ENCODE assay signal across 19 mouse cellular contexts in the genomic region with DNA sequence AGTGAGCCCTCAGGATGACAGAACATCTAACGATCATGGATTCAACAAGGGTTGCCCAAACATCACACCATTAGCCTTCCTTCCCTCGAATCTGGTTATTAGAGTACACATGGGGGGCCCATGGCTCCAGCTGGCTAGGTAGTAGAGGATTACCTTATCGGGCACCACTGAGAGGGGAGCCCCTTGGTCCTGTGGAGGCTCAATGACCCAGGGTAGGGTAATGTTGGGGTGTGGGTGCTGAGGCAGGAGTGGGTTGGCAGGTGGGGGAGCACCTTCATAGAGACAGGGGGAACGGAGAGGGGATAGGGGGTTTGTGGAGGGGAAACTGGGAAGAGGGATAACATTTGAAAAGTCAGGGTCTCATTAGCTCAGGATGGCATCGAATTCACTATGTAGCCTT. TPM values are rescaled to one million over a fixed set of nuclear protein-coding genes. Genes with fewer than 3 reads are reported as not detected.
DNase-seq lines count a peak whose midpoint lies in the region; ATAC-seq and TF ChIP-seq lines count a peak whose summit lies in the region.
"Had no signal": no experiment of that assay in that cellular context is flagged by ENCODE, and none has a peak within 500 bp of the region (broad histone marks: within the 10 kb centered on the region; RNA-seq: fewer than 3 reads in every experiment).

No protein-coding gene starts in this region.

- no peak overlapping the region for H3K4me2 ChIP-seq in limb, embryonic 15.5 days
- no peak overlapping the region for H3K4me2 ChIP-seq in lung, postnatal 0 days (replicated peaks; ENCODE audit: low read depth, low read length)
- H3K4me2 ChIP-seq: embryonic facial prominence, embryonic 12.5 days; forebrain, embryonic 12.5 days; heart, embryonic 12.5 days; hindbrain, embryonic 14.5 days had no signal

- no peak for DNase-seq in heart, adult 2 months
- DNase-seq in heart, adult 9 months (ENCODE audit: low spot score in 2 of 2), result no peak
- no peak for DNase-seq in limb, embryonic 10.5 days (ENCODE audit: low spot score)
- no peak for DNase-seq in lung, postnatal 0 days (ENCODE audit: low spot score)
- DNase-seq in lung, postnatal 36 days, result no peak
- no peak for DNase-seq in embryo, embryonic 10 days (ENCODE audit: low spot score)
- DNase-seq: adrenal gland, adult 2 months; adrenal gland, postnatal 25 days; cerebellum, adult 2 months; cerebellum, postnatal 10 days; embryo, embryonic 11 days; gastrocnemius, postnatal 14 days had no signal

- intact Hi-C loops in heart, adult 2 months (cut with DNase I), result loop anchor here (1.0 to 2.0 kb wide), 2 partner anchors 46 to 84 kb away; no protein-coding TSS in a partner anchor

- TF ChIP-seq EP300 in heart, adult 2 months (IDR thresholded peaks at IDR 0.05; ENCODE audit: insufficient read depth, low read depth, low read length), result no peak
- TF ChIP-seq EP300 in lung, postnatal 0 days (IDR thresholded peaks at IDR 0.05), result no peak

- no peak for TF ChIP-seq POLR2A in heart, adult 2 months (IDR thresholded peaks at IDR 0.05; ENCODE audit: insufficient read depth, low read depth, low read length)

- peaks cover 25% of the 10 kb centered on the region for H3K4me1 ChIP-seq in heart, adult 2 months (ENCODE audit: control insufficient read depth, insufficient read depth, low read length)
- peaks cover 6% of the 10 kb centered on the region; the same call in 1 of the 2 replicates for H3K4me1 ChIP-seq in limb, embryonic 15.5 days
- H3K4me1 ChIP-seq in limb, embryonic 10.5 days, result peaks cover 3% of the 10 kb centered on the region; the same call in 1 of the 2 replicates
- H3K4me1 ChIP-seq in lung, postnatal 0 days (ENCODE audit: insufficient read depth, low read depth, low read length), result peaks cover 20% of the 10 kb centered on the region; the same call in 1 of the 2 replicates
- H3K4me1 ChIP-seq: embryonic facial prominence, embryonic 12.5 days had no signal

- 87% methylated on average over 5 of the region's 5 CpGs for WGBS in heart, adult 2 months
- WGBS in limb, embryonic 15.5 days, result 80% methylated on average over 5 of the region's 5 CpGs
- 90% methylated on average over 5 of the region's 5 CpGs for WGBS in limb, embryonic 10.5 days
- 85% methylated on average over 5 of the region's 5 CpGs for WGBS in lung, postnatal 0 days

- H3K79me2 ChIP-seq in heart, adult 2 months (replicated peaks; ENCODE audit: control insufficient read depth, insufficient read depth, low read length), result no peaks in the 10 kb centered on the region

- TF ChIP-seq CTCF in heart, adult 2 months (IDR thresholded peaks at IDR 0.05), result no peak
- no peak for TF ChIP-seq CTCF in lung, postnatal 0 days (IDR thresholded peaks at IDR 0.05)

- no peak for ATAC-seq in limb, embryonic 15.5 days (ENCODE audit: insufficient number of reproducible peaks, low FRiP score, low TSS enrichment, low read depth)
- ATAC-seq in lung, postnatal 0 days, result no peak
- ATAC-seq: forebrain, embryonic 16.5 days had no signal

- no peak overlapping the region for H3K4me3 ChIP-seq in heart, adult 2 months
- no peak overlapping the region for H3K4me3 ChIP-seq in limb, embryonic 15.5 days
- H3K4me3 ChIP-seq in limb, embryonic 10.5 days, result no peak overlapping the region
- H3K4me3 ChIP-seq in lung, postnatal 0 days (ENCODE audit: low read depth, low read length), result no peak overlapping the region
- H3K4me3 ChIP-seq: embryonic facial prominence, embryonic 12.5 days; forebrain, embryonic 12.5 days; heart, embryonic 12.5 days; hindbrain, embryonic 10.5 days had no signal

- peaks cover 3% of the 10 kb centered on the region; the same call in 1 of the 2 replicates for H3K36me3 ChIP-seq in heart, adult 2 months (ENCODE audit: control insufficient read depth, insufficient read depth, low read length)
- no peaks in the 10 kb centered on the region for H3K36me3 ChIP-seq in limb, embryonic 15.5 days
- H3K36me3 ChIP-seq in limb, embryonic 10.5 days, result no peaks in the 10 kb centered on the region
- no peaks in the 10 kb centered on the region for H3K36me3 ChIP-seq in lung, postnatal 0 days (ENCODE audit: insufficient read depth, low read length)
- H3K36me3 ChIP-seq: embryonic facial prominence, embryonic 12.5 days; forebrain, embryonic 12.5 days; heart, embryonic 12.5 days; hindbrain, embryonic 10.5 days had no signal

- no peaks in the 10 kb centered on the region for H3K9me3 ChIP-seq in limb, embryonic 15.5 days
- H3K9me3 ChIP-seq in limb, embryonic 10.5 days (replicated peaks), result no peaks in the 10 kb centered on the region
- H3K9me3 ChIP-seq in lung, postnatal 0 days (ENCODE audit: low read length), result no peaks in the 10 kb centered on the region
- H3K9me3 ChIP-seq: embryonic facial prominence, embryonic 12.5 days; forebrain, embryonic 12.5 days; heart, embryonic 12.5 days; hindbrain, embryonic 10.5 days had no signal

- H3K27me3 ChIP-seq in heart, adult 2 months (ENCODE audit: control insufficient read depth, insufficient read depth, low read length), result no peaks in the 10 kb centered on the region
- no peaks in the 10 kb centered on the region for H3K27me3 ChIP-seq in limb, embryonic 15.5 days
- no peaks in the 10 kb centered on the region for H3K27me3 ChIP-seq in limb, embryonic 10.5 days (ENCODE audit: low read depth, poor library complexity, severe bottlenecking)
- no peaks in the 10 kb centered on the region for H3K27me3 ChIP-seq in lung, postnatal 0 days (replicated peaks; ENCODE audit: insufficient read depth, low read length)
- H3K27me3 ChIP-seq: embryonic facial prominence, embryonic 12.5 days; forebrain, embryonic 12.5 days had no signal

- no peak overlapping the region for H3K9ac ChIP-seq in heart, adult 2 months (ENCODE audit: low read depth, low read length)
- no peak overlapping the region for H3K9ac ChIP-seq in limb, embryonic 15.5 days
- no peak overlapping the region for H3K9ac ChIP-seq in lung, postnatal 0 days (replicated peaks; ENCODE audit: low read depth)
- H3K9ac ChIP-seq: embryonic facial prominence, embryonic 12.5 days; forebrain, embryonic 12.5 days; heart, embryonic 12.5 days; hindbrain, embryonic 14.5 days had no signal

- H3K27ac ChIP-seq in heart, adult 2 months, result peak overlapping the region; percentile 85
- peak overlapping the region; percentile 72; the same call in 1 of the 2 replicates for H3K27ac ChIP-seq in limb, embryonic 15.5 days
- no peak overlapping the region for H3K27ac ChIP-seq in limb, embryonic 10.5 days
- H3K27ac ChIP-seq in lung, postnatal 0 days (ENCODE audit: low read length), result peak overlapping the region; percentile 75; the same call in 1 of the 2 replicates
- H3K27ac ChIP-seq: embryonic facial prominence, embryonic 12.5 days; forebrain, embryonic 12.5 days; hindbrain, embryonic 10.5 days; hindbrain, embryonic 14.5 days had no signal

RNA-seq across cellular contexts. Expression of a gene that starts 6.1 kb away (rescaled TPM):
- total RNA-seq in heart, adult 2 months (2021), result 100 to 1,000 TPM; 142 to 163 TPM
- 68.0 and 89.8 TPM in 2 replicates for polyA plus RNA-seq in heart, adult 2 months (2012; rRNA removed)
- polyA plus RNA-seq in limb, embryonic 15.5 days (2015; fragmentation: Nextera tagmentation; extraction: Ambion mirVana), result 58.0 and 58.3 TPM in 2 replicates
- 26.6 and 41.1 TPM in 2 replicates for polyA plus RNA-seq in limb, embryonic 10.5 days (2016; fragmentation: Nextera tagmentation; extraction: Ambion mirVana)
- 93.6 and 100 TPM in 2 replicates for polyA plus RNA-seq in lung, postnatal 0 days (2015; fragmentation: Nextera tagmentation; extraction: Ambion mirVana)
